Mouse (Mus musculus) G1E (cell line): ENCODE data around the gene Psmd8.

Source experiments
- CTCF ChIP-seq: IDR thresholded peaks from 2 replicates; pipeline ENCODE4 v1.5.1; 2012; ENCODE audit warnings: low read depth, low read length, inconsistent platforms, mixed read lengths
- GATA1 ChIP-seq: IDR thresholded peaks from 2 replicates; pipeline ENCODE4 v1.6.1; 2012; ENCODE audit warnings: borderline replicate concordance, low read length, inconsistent platforms, mixed read lengths

GRCm38 (mm10) chr7:29179323-29179722, 1.2 kb downstream of the Psmd8 start:
- TF ChIP-seq CTCF (no peak), GATA1 (no peak)
